Mouse (Mus musculus) MEL (cell line): ENCODE data around the gene Mlycd.

Source experiments
- CHD2 ChIP-seq: IDR thresholded peaks from 2 replicates; pipeline ENCODE4 v1.6.1; 2011; ENCODE audit warnings: low read length, improper control_type of control experiment
- CTCF ChIP-seq, 3 experiments: IDR thresholded peaks in 2 of 3; conservative IDR thresholded peaks in 1 of 3; 2 replicates each; pipeline ENCODE4 v1.5.1; 2011 to 2012; ENCODE audit warnings: low read length in 3 of 3, low read depth in 2 of 3, mild to moderate bottlenecking in 2 of 3, improper control_type of control experiment in 1 of 3, inconsistent platforms in 1 of 3, mixed read lengths in 1 of 3, moderate library complexity in 1 of 3; ENCODE audit not compliant: control insufficient read depth in 1 of 3, insufficient read depth in 1 of 3, poor library complexity in 1 of 3, severe bottlenecking in 1 of 3
- E2F4 ChIP-seq: IDR thresholded peaks from 2 replicates; pipeline ENCODE4 v1.6.1; 2011; ENCODE audit warnings: low read depth, low read length, improper control_type of control experiment, borderline replicate concordance
- EP300 ChIP-seq, 2 experiments: IDR thresholded peaks; 2 replicates each; pipeline ENCODE4 v1.6.1; 2011; ENCODE audit warnings: improper control_type of control experiment in 2 of 2, low read length in 2 of 2, low read depth in 1 of 2, mild to moderate bottlenecking in 1 of 2
- ETS1 ChIP-seq: IDR thresholded peaks from 2 replicates; pipeline ENCODE4 v1.6.1; 2012; ENCODE audit warnings: low read depth, mild to moderate bottlenecking, inconsistent platforms, low read length, improper control_type of control experiment, moderate library complexity
- GATA1 ChIP-seq: IDR thresholded peaks from 2 replicates; pipeline ENCODE4 v1.6.1; 2011; ENCODE audit warnings: low read depth, low read length, improper control_type of control experiment
- MAX ChIP-seq: IDR thresholded peaks from 2 replicates; pipeline ENCODE4 v1.6.1; 2011; ENCODE audit warnings: low read length, improper control_type of control experiment
- NELFE ChIP-seq: IDR thresholded peaks from 2 replicates; pipeline ENCODE4 v1.6.1; 2011; ENCODE audit warnings: low read depth, low read length, improper control_type of control experiment
- NRF1 ChIP-seq: IDR thresholded peaks from 2 replicates; pipeline ENCODE4 v1.6.1; 2014; ENCODE audit warnings: low read depth, mild to moderate bottlenecking, inconsistent platforms, low read length, improper control_type of control experiment, moderate library complexity; ENCODE audit not compliant: poor library complexity, insufficient read depth, severe bottlenecking
- POLR2A ChIP-seq, 2 experiments: IDR thresholded peaks; 2 replicates each; pipeline ENCODE4 v1.6.1; 2011 to 2012; ENCODE audit warnings: low read length in 2 of 2, mild to moderate bottlenecking in 2 of 2, control low read depth in 1 of 2, improper control_type of control experiment in 1 of 2, low read depth in 1 of 2, moderate library complexity in 1 of 2; ENCODE audit not compliant: control insufficient read depth in 1 of 2, insufficient read depth in 1 of 2, poor library complexity in 1 of 2
- POLR2AphosphoS2 ChIP-seq: IDR thresholded peaks from 2 replicates; pipeline ENCODE4 v1.6.1; 2011; ENCODE audit warnings: low read length, improper control_type of control experiment
- POLR2AphosphoS5 ChIP-seq: IDR thresholded peaks from 2 replicates; pipeline ENCODE4 v1.6.1; 2012; ENCODE audit warnings: low read depth, borderline replicate concordance, mild to moderate bottlenecking, inconsistent platforms, low read length, moderate library complexity, mixed read lengths
- TAL1 ChIP-seq: IDR thresholded peaks from 2 replicates; pipeline ENCODE4 v1.6.1; 2012; ENCODE audit warnings: mild to moderate bottlenecking, inconsistent platforms, low read length, moderate library complexity, mixed read lengths
- ZNF384 ChIP-seq: IDR thresholded peaks from 2 replicates; pipeline ENCODE4 v1.6.1; 2012; ENCODE audit warnings: low read depth, mild to moderate bottlenecking, inconsistent platforms, low read length, improper control_type of control experiment

GRCm38 (mm10) chr8:119438876-119439275 lies 44.2 kb downstream of the Mlycd start:
- TF ChIP-seq TAL1 (no peak), E2F4 (no peak), CTCF (IDR thresholded peaks at IDR 0.05 in 2 of 3, conservative IDR thresholded peaks at IDR 0.05 in 1 of 3; ENCODE audit: control insufficient read depth in 1 of 3, insufficient read depth in 1 of 3, low read depth in 2 of 3, low read length in 3 of 3, poor library complexity in 1 of 3, severe bottlenecking in 1 of 3) (no peak), POLR2A (IDR thresholded peaks at IDR 0.05; ENCODE audit: control insufficient read depth in 1 of 2, insufficient read depth in 1 of 2, low read depth in 1 of 2, low read length in 2 of 2, poor library complexity in 1 of 2) (no peak), NELFE (no peak), ZNF384 (no peak), EP300 (IDR thresholded peaks at IDR 0.05; ENCODE audit: low read depth in 1 of 2, low read length in 2 of 2) (no peak), MAX (no peak), GATA1 (no peak), CHD2 (no peak), POLR2AphosphoS2 (no peak), NRF1 (no peak), ETS1 (no peak), POLR2AphosphoS5 (no peak)
